ENCODE assay signal across 10 mouse cellular contexts in genomic region chr6:78331919-78332569, GRCm38 (mm10). TPM values are rescaled to one million over a fixed set of nuclear protein-coding genes. Genes with fewer than 3 reads are reported as not detected.
DNase-seq lines count a peak whose midpoint lies in the region; ATAC-seq lines count a peak whose summit lies in the region.
"Had no signal": no experiment of that assay in that cellular context is flagged by ENCODE, and none has a peak within 500 bp of the region (broad histone marks: within the 10 kb centered on the region; RNA-seq: fewer than 3 reads in every experiment).

No protein-coding gene starts in this region.

- H3K4me1 ChIP-seq in midbrain, embryonic 11.5 days (ENCODE audit: control insufficient read depth, insufficient read depth, low read length) = no peaks in the 10 kb centered on the region
- H3K4me1 ChIP-seq in midbrain, embryonic 10.5 days = no peaks in the 10 kb centered on the region
- no peaks in the 10 kb centered on the region for H3K4me1 ChIP-seq in hindbrain, embryonic 11.5 days (replicated peaks; ENCODE audit: control insufficient read depth, insufficient read depth, low read length)
- H3K4me1 ChIP-seq in neural tube, embryonic 15.5 days = no peaks in the 10 kb centered on the region
- H3K4me1 ChIP-seq in heart, embryonic 10.5 days = no peaks in the 10 kb centered on the region
- H3K4me1 ChIP-seq: megakaryocyte, embryonic 14.5 days had no signal

- H3K36me3 ChIP-seq in midbrain, embryonic 11.5 days (ENCODE audit: control insufficient read depth, insufficient read depth, low read length) = no peaks in the 10 kb centered on the region
- no peaks in the 10 kb centered on the region for H3K36me3 ChIP-seq in midbrain, embryonic 10.5 days
- no peaks in the 10 kb centered on the region for H3K36me3 ChIP-seq in hindbrain, embryonic 11.5 days (ENCODE audit: control insufficient read depth, insufficient read depth, low read length)
- no peaks in the 10 kb centered on the region for H3K36me3 ChIP-seq in neural tube, embryonic 15.5 days
- no peaks in the 10 kb centered on the region for H3K36me3 ChIP-seq in heart, embryonic 10.5 days

- H3K9ac ChIP-seq in midbrain, embryonic 11.5 days (ENCODE audit: low read length) = no peak overlapping the region
- H3K9ac ChIP-seq in hindbrain, embryonic 11.5 days (ENCODE audit: low read depth, low read length) = no peak overlapping the region
- no peak overlapping the region for H3K9ac ChIP-seq in neural tube, embryonic 15.5 days (replicated peaks)

- no peak overlapping the region for H3K27ac ChIP-seq in midbrain, embryonic 11.5 days (ENCODE audit: low read depth, low read length)
- H3K27ac ChIP-seq in midbrain, embryonic 10.5 days (replicated peaks) = no peak overlapping the region
- H3K27ac ChIP-seq in hindbrain, embryonic 11.5 days (ENCODE audit: low read depth, low read length) = no peak overlapping the region
- no peak overlapping the region for H3K27ac ChIP-seq in neural tube, embryonic 15.5 days (replicated peaks)
- H3K27ac ChIP-seq in heart, embryonic 10.5 days = no peak overlapping the region

- H3K4me3 ChIP-seq in midbrain, embryonic 11.5 days (ENCODE audit: low read depth, low read length) = no peak overlapping the region
- no peak overlapping the region for H3K4me3 ChIP-seq in midbrain, embryonic 10.5 days
- no peak overlapping the region for H3K4me3 ChIP-seq in hindbrain, embryonic 11.5 days (ENCODE audit: low read depth, low read length)
- no peak overlapping the region for H3K4me3 ChIP-seq in neural tube, embryonic 15.5 days (replicated peaks)
- no peak overlapping the region for H3K4me3 ChIP-seq in heart, embryonic 10.5 days
- H3K4me3 ChIP-seq: megakaryocyte, embryonic 14.5 days had no signal

- peak; percentile 39 to 62 for DNase-seq in cerebellum, postnatal 10 days
- no peak for DNase-seq in cerebellum, adult 8-10 months
- DNase-seq in midbrain, embryonic 11.5 days (ENCODE audit: low spot score, missing footprints) = peak; percentile 93
- no peak for DNase-seq in midbrain, embryonic 10.5 days (ENCODE audit: low spot score)
- peak; percentile 47 for DNase-seq in hindbrain, embryonic 11.5 days (ENCODE audit: low spot score)
- no peak for DNase-seq in urinary bladder, postnatal 36 days (ENCODE audit: low spot score in 2 of 2)
- DNase-seq in heart, embryonic 10.5 days (ENCODE audit: low spot score) = no peak

- no peaks in the 10 kb centered on the region for H3K27me3 ChIP-seq in midbrain, embryonic 11.5 days (ENCODE audit: control insufficient read depth, insufficient read depth, low read length)
- no peaks in the 10 kb centered on the region for H3K27me3 ChIP-seq in midbrain, embryonic 10.5 days (ENCODE audit: low read depth, poor library complexity, severe bottlenecking)
- H3K27me3 ChIP-seq in hindbrain, embryonic 11.5 days (ENCODE audit: control insufficient read depth, insufficient read depth, low read length) = no peaks in the 10 kb centered on the region
- no peaks in the 10 kb centered on the region for H3K27me3 ChIP-seq in neural tube, embryonic 15.5 days (replicated peaks)
- no peaks in the 10 kb centered on the region for H3K27me3 ChIP-seq in heart, embryonic 10.5 days (ENCODE audit: insufficient read depth, poor library complexity, severe bottlenecking)
- H3K27me3 ChIP-seq: megakaryocyte, embryonic 14.5 days had no signal

- no peak overlapping the region for H3K4me2 ChIP-seq in midbrain, embryonic 11.5 days
- no peak overlapping the region for H3K4me2 ChIP-seq in hindbrain, embryonic 11.5 days (replicated peaks; ENCODE audit: low read depth, low read length)
- H3K4me2 ChIP-seq in neural tube, embryonic 15.5 days = no peak overlapping the region

- no peaks in the 10 kb centered on the region for H3K9me3 ChIP-seq in midbrain, embryonic 11.5 days (ENCODE audit: control insufficient read depth, low read length)
- no peaks in the 10 kb centered on the region for H3K9me3 ChIP-seq in midbrain, embryonic 10.5 days (replicated peaks)
- no peaks in the 10 kb centered on the region for H3K9me3 ChIP-seq in hindbrain, embryonic 11.5 days (ENCODE audit: control insufficient read depth, low read length)
- no peaks in the 10 kb centered on the region for H3K9me3 ChIP-seq in neural tube, embryonic 15.5 days (replicated peaks)
- H3K9me3 ChIP-seq in heart, embryonic 10.5 days = no peaks in the 10 kb centered on the region
- H3K9me3 ChIP-seq: megakaryocyte, embryonic 14.5 days had no signal

- ATAC-seq in midbrain, embryonic 11.5 days (ENCODE audit: low FRiP score) = peak; percentile 64; the same call in 1 of the 2 replicates
- peak; percentile 53; the same call in 1 of the 2 replicates for ATAC-seq in hindbrain, embryonic 11.5 days (ENCODE audit: low FRiP score)
- peak; percentile 75; the same call in 1 of the 2 replicates for ATAC-seq in neural tube, embryonic 15.5 days (ENCODE audit: low FRiP score)

- WGBS in midbrain, embryonic 11.5 days = 43% methylated on average over 7 of the region's 7 CpGs
- WGBS in midbrain, embryonic 10.5 days = 41% methylated on average over 7 of the region's 7 CpGs
- 47% methylated on average over 7 of the region's 7 CpGs for WGBS in hindbrain, embryonic 11.5 days
- 37% methylated on average over 7 of the region's 7 CpGs for WGBS in neural tube, embryonic 15.5 days
- 39% methylated on average over 7 of the region's 7 CpGs for WGBS in heart, embryonic 10.5 days

RNA-seq across cellular contexts. Expression of gene Reg3b, which starts 38.4 kb away (rescaled TPM):
- not detected in 2 replicates for polyA plus RNA-seq in midbrain, embryonic 11.5 days (2014; fragmentation: Nextera tagmentation; extraction: Ambion mirVana)
- not detected in 2 replicates for polyA plus RNA-seq in midbrain, embryonic 10.5 days (2016; fragmentation: Nextera tagmentation; extraction: Ambion mirVana)
- polyA plus RNA-seq in hindbrain, embryonic 11.5 days (2014; fragmentation: Nextera tagmentation; extraction: Ambion mirVana) = not detected in 2 replicates
- 10.2 and 11.3 TPM in 2 replicates for polyA plus RNA-seq in neural tube, embryonic 15.5 days (2015; fragmentation: Nextera tagmentation; extraction: Ambion mirVana)
- not detected in 2 replicates for polyA plus RNA-seq in heart, embryonic 10.5 days (2016; fragmentation: Nextera tagmentation; extraction: Ambion mirVana)
- polyA plus RNA-seq: C2C12 had no signal

RNA-seq across cellular contexts. Expression of gene Reg3d, which starts 46.6 kb away (rescaled TPM):
- polyA plus RNA-seq in midbrain, embryonic 11.5 days (2014; fragmentation: Nextera tagmentation; extraction: Ambion mirVana) = not detected in 2 replicates
- not detected in 2 replicates for polyA plus RNA-seq in midbrain, embryonic 10.5 days (2016; fragmentation: Nextera tagmentation; extraction: Ambion mirVana)
- polyA plus RNA-seq in hindbrain, embryonic 11.5 days (2014; fragmentation: Nextera tagmentation; extraction: Ambion mirVana) = not detected in 2 replicates
- not detected in 2 replicates for polyA plus RNA-seq in neural tube, embryonic 15.5 days (2015; fragmentation: Nextera tagmentation; extraction: Ambion mirVana)
- polyA plus RNA-seq in heart, embryonic 10.5 days (2016; fragmentation: Nextera tagmentation; extraction: Ambion mirVana) = not detected in 2 replicates
- polyA plus RNA-seq: C2C12 had no signal

RNA-seq across cellular contexts. Expression of gene Reg3a, which starts 48.5 kb away (rescaled TPM):
- not detected in 2 replicates for polyA plus RNA-seq in midbrain, embryonic 11.5 days (2014; fragmentation: Nextera tagmentation; extraction: Ambion mirVana)
- polyA plus RNA-seq in midbrain, embryonic 10.5 days (2016; fragmentation: Nextera tagmentation; extraction: Ambion mirVana) = not detected in 2 replicates
- not detected in 2 replicates for polyA plus RNA-seq in hindbrain, embryonic 11.5 days (2014; fragmentation: Nextera tagmentation; extraction: Ambion mirVana)
- not detected in 2 replicates for polyA plus RNA-seq in neural tube, embryonic 15.5 days (2015; fragmentation: Nextera tagmentation; extraction: Ambion mirVana)
- not detected in 2 replicates for polyA plus RNA-seq in heart, embryonic 10.5 days (2016; fragmentation: Nextera tagmentation; extraction: Ambion mirVana)
- polyA plus RNA-seq: C2C12 had no signal

Comparison
In these comparisons a context has a peak if more than half of its experiments do, and no peak if none do; other contexts are left out.
1. DNase-seq: peak in cerebellum, postnatal 10 days (2 of 2), midbrain, embryonic 11.5 days (single experiment) and hindbrain, embryonic 11.5 days (single experiment); none in cerebellum, adult 8-10 months (single experiment), midbrain, embryonic 10.5 days (single experiment), urinary bladder, postnatal 36 days (0 of 2) and heart, embryonic 10.5 days (single experiment).
2. Peak in every context shown above with its lines, with median percentiles within 50 percentile points of each other: ATAC-seq.